Mouse (Mus musculus) spleen, adult 2 months (tissue): ENCODE data around the gene Clec16a.

Experiments used
- CTCF ChIP-seq: fragments of 200-500 bp; IDR thresholded peaks from 2 replicates; pipeline ENCODE4 v1.5.1; 2011; ENCODE audit warnings: mild to moderate bottlenecking, inconsistent platforms; ENCODE audit not compliant: insufficient read depth, insufficient read length, insufficient replicate concordance; ENCODE audit errors: extremely low read depth
- POLR2A ChIP-seq: fragments of 200-500 bp; IDR thresholded peaks from 2 replicates; pipeline ENCODE4 v1.6.1; 2011; ENCODE audit warnings: low read depth, low read length, inconsistent platforms

GRCm38 (mm10) chr16:10754521-10755296 is 209.6 kb downstream of the Clec16a start:
- TF ChIP-seq CTCF (no peak), POLR2A (no peak)
